Mouse (Mus musculus) intestine, embryonic 14.5 days (tissue): ENCODE data around the gene Spata3. TPM values are rescaled to one million over a fixed set of nuclear protein-coding genes. Genes with fewer than 3 reads are reported as not detected.

Experiments used
- ATAC-seq: fragments of 200-750 bp; cut with Nextera tagmentation; replicated peaks from 2 replicates; pipeline ENCODE4 v1.8.0; 2017; ENCODE audit warnings: low read depth, moderate number of reproducible peaks, moderate TSS enrichment, moderate library complexity; ENCODE audit not compliant: low FRiP score, low TSS enrichment
- DNase-seq: peaks from one replicate; pipeline ENCODE4 v3.0.0-alpha.2; 2018; ENCODE audit warnings: low spot score
- H3K27ac ChIP-seq: fragments of 300-500 bp; sonication (generic); 2 replicates; pipeline ENCODE4 v1.5.1; 2014; ENCODE audit warnings: low read depth, mild to moderate bottlenecking, control low read depth
- H3K27me3 ChIP-seq: fragments of 300-500 bp; sonication (generic); replicated peaks from 2 replicates; pipeline ENCODE4 v1.6.1; 2014; ENCODE audit warnings: low read length, control low read depth; ENCODE audit not compliant: control insufficient read depth, insufficient read depth
- H3K36me3 ChIP-seq: fragments of 300-500 bp; sonication (generic); 2 replicates; pipeline ENCODE4 v1.6.1; 2014; ENCODE audit warnings: low read length, control low read depth; ENCODE audit not compliant: control insufficient read depth, insufficient read depth
- H3K4me1 ChIP-seq: fragments of 300-500 bp; sonication (generic); replicated peaks from 2 replicates; pipeline ENCODE4 v1.6.1; 2014; ENCODE audit warnings: low read length, control low read depth, mixed read lengths; ENCODE audit not compliant: control insufficient read depth, insufficient read depth
- H3K4me2 ChIP-seq: fragments of 300-500 bp; sonication (generic); 2 replicates; pipeline ENCODE4 v1.6.1; 2014; ENCODE audit warnings: low read length
- H3K4me3 ChIP-seq: fragments of 300-500 bp; sonication (generic); 2 replicates; pipeline ENCODE4 v1.5.1; 2014; ENCODE audit warnings: low read depth, low read length, control low read depth, mixed read lengths
- H3K9ac ChIP-seq: fragments of 300-500 bp; sonication (generic); 2 replicates; pipeline ENCODE4 v1.6.1; 2014; ENCODE audit warnings: mild to moderate bottlenecking, low read length
- H3K9me3 ChIP-seq: fragments of 300-500 bp; sonication (generic); 2 replicates; pipeline ENCODE4 v1.6.1; 2016; ENCODE audit warnings: low read length, control low read depth; ENCODE audit not compliant: control insufficient read depth
- WGBS: fragments of 180-500 bp; shearing (Covaris S2); extraction: QIAGEN DNeasy Blood & Tissue Kit; methylation state at CpG from one replicate; pipeline ENCODE4 v1.1.7; 2014; 5-methylcytosine and 5-hydroxymethylcytosine counted together
- polyA plus RNA-seq: library from polyadenylated mRNA; unstranded; fragments of >200 nt; fragmentation: Nextera tagmentation; extraction: Ambion mirVana; gene quantifications from 2 replicates; pipeline ENCODE4 v1.2.1, GENCODE M21; 2014

Gene Spata3
- polyA plus RNA-seq, 1 experiment from 2014 or later = not detected

DNA sequence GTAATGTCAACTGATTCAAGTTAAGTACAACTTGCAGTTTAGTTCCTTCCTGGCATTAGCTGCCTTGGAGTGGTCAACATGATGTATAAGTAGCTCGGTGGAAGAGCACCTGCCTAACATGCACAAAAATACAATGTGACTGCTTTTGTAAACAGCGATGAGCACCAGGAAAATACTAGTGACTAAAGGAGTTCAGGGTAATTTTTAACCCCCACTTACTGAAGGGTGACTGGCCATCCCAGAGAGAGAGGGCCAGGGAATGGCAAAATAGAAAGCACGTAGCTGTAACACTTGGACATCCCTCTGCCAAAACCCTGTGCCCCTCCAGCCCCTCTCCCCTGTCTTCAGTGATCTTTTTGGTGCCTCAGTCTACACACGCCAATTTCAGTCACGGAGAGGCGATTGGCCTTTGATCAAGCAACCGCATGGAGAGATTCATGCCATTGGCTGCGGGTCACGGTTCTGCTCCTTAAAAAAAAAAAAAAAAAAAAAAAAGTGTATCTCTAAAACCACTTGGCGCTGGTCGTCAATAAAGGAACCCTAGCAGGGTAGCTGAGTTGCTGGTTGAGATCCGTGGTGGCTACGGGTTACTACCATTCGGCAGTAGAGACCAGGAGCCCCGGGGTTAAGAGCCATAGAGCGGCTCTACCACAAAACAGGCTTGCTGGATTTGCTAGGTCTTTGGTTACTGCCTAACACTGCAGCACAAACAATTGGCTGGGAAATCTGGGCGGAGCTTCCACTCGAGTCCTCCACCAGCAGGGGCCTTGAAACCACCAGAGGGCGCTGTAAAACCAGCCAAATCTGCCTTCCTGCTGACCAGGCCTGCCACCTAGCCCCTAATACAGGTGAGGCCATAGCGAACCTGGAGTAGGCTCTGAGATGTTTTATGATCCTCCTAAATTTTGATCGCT is 42.5 kb downstream of the Spata3 start:
- peak; percentile 69 for ATAC-seq
- 10% methylated on average over 21 of the region's 21 CpGs for WGBS
- Histone ChIP-seq H3K36me3 (no peaks in the 10 kb centered on the region), H3K4me3 (peak overlapping the region; percentile 26), H3K4me2 (peak overlapping the region; percentile 64), H3K27ac (no peak overlapping the region), H3K27me3 (no peaks in the 10 kb centered on the region), H3K9me3 (no peaks in the 10 kb centered on the region), H3K4me1 (0 out of 2 replicates have a peak, but pooled peaks cover 3% of the 10 kb centered on the region), H3K9ac (peak overlapping the region; percentile 14; the same call in 1 of the 2 replicates)
- DNase-seq = peak; percentile 96

DNA sequence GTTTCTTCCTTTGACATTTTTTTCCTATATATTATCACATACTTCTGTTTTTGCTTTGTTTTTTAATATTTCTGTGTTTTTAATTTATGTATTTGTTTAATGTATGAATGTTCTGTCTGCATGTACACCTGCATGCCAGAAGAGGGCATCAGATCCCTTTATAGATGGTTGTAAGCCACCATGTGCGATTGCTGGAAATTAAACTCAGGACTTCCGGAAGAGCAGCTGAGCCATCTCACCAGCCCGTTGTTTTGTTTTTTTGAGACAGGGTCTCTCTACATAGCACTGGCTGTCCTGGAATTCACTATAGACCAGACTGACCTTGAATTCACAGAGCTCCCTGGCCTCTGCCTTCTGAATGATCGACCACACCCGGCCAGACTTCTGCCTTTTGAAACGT is 45.9 kb downstream of the Spata3 start:
- no peak overlapping the region for H3K27ac ChIP-seq
- H3K9ac ChIP-seq = no peak overlapping the region
- peaks cover 12% of the 10 kb centered on the region for H3K4me1 ChIP-seq
- WGBS = 80% methylated on average over 6 of the region's 6 CpGs
- no peaks in the 10 kb centered on the region for H3K36me3 ChIP-seq
- no peak for ATAC-seq
- no peak overlapping the region for H3K4me3 ChIP-seq
- no peak for DNase-seq
- H3K27me3 ChIP-seq = no peaks in the 10 kb centered on the region
- no peak overlapping the region for H3K4me2 ChIP-seq
- no peaks in the 10 kb centered on the region for H3K9me3 ChIP-seq

GRCm38 (mm10) chr1:86064271-86064991 is 47.8 kb downstream of the Spata3 start, which contains the start of gene Psmd1:
TSS of gene Psmd1 (plus strand) at chr1:86064387.
- Histone ChIP-seq H3K9me3 (no peaks in the 10 kb centered on the region), H3K4me3 (peak within 1 kb of the TSS; percentile 96), H3K9ac (peak within 1 kb of the TSS; percentile 96), H3K36me3 (no peaks in the 10 kb centered on the region; the same call in 1 of the 2 replicates), H3K27me3 (no peaks in the 10 kb centered on the region), H3K4me2 (peak within 1 kb of the TSS; percentile 72), H3K27ac (peak within 1 kb of the TSS; percentile 77), H3K4me1 (peaks cover 8% of the 10 kb centered on the region)
- ATAC-seq (peak; percentile 96), DNase-seq (peak; percentile 98)
- under 1% methylated on average over 47 of the region's 47 CpGs for WGBS

DNA sequence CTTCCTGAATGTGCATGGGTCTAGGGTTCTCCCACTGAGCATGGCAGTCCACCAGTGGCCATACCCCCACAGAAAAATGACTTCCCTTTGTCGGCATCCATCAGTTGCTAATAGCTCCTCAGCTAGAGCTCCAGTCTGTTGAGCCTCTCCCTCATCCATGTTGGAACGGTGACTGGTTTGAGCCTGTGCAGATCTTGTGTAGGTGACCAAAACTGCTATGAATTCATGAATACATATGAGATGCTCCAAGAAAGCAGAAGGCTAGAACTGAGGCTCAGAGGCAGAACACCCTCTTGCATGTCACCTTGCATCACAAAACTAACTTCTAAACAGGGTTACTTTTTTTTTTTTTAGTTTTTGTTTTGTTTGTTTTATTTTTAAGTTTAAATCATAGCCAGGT is 59.9 kb downstream of the Spata3 start:
- Histone ChIP-seq H3K4me3 (no peak overlapping the region), H3K36me3 (peaks cover 86% of the 10 kb centered on the region), H3K27ac (no peak overlapping the region), H3K4me1 (no peaks in the 10 kb centered on the region), H3K9ac (no peak overlapping the region), H3K9me3 (no peaks in the 10 kb centered on the region), H3K27me3 (no peaks in the 10 kb centered on the region), H3K4me2 (no peak overlapping the region)
- 97% methylated on average over 2 of the region's 2 CpGs for whole genome bisulfite sequencing
- DNase-seq = no peak
- no peak for ATAC-seq

Other genes with a start within 250 kb of the Spata3 start
- 0.67 and 1.1 TPM in 2 replicates for gene A630001G21Rik, start 238.2 kb upstream of the Spata3 start, polyA plus RNA-seq
- gene Cab39, start 223.4 kb upstream of the Spata3 start, polyA plus RNA-seq = 43.5 and 46.2 TPM in 2 replicates
- 92.0 and 96.7 TPM in 2 replicates for gene Itm2c, start 122.5 kb upstream of the Spata3 start, polyA plus RNA-seq
- gene 4933407L21Rik, start 88.3 kb upstream of the Spata3 start, polyA plus RNA-seq = 0.28 TPM in 1 of 2 replicates, not detected in the other
- not detected in 2 replicates for gene Gpr55, start 55.8 kb upstream of the Spata3 start, polyA plus RNA-seq
- 3.5 and 4.6 TPM in 2 replicates for gene 2810459M11Rik, start 29.0 kb downstream of the Spata3 start, polyA plus RNA-seq
- 160 and 174 TPM in 2 replicates for gene Psmd1, start 47.6 kb downstream of the Spata3 start, polyA plus RNA-seq
- 1.2 and 2.0 TPM in 2 replicates for gene Htr2b, start 95.2 kb downstream of the Spata3 start, polyA plus RNA-seq
- 0.26 TPM in 1 of 2 replicates, not detected in the other for gene Gm21972, start 116.8 kb downstream of the Spata3 start, polyA plus RNA-seq
- 19.1 and 20.7 TPM in 2 replicates for gene Armc9, start 138.0 kb downstream of the Spata3 start, polyA plus RNA-seq